Mouse (Mus musculus) left cerebral cortex, postnatal 14 days (tissue): ENCODE data around the gene C1qtnf7. TPM values are rescaled to one million over a fixed set of nuclear protein-coding genes. Genes with fewer than 3 reads are reported as not detected.

Experiments
- DNase-seq, 2 experiments: peaks; one replicate each; pipeline ENCODE4 v3.0.0; 2021 to 2022; ENCODE audit warnings: low spot score in 2 of 2, mixed read lengths in 1 of 2
- intact Hi-C: fragments of 180-260 bp; cut with DNase I; formaldehyde crosslinking; loops from one replicate; pipeline ENCODE4 v1.15.1; 2025
- total RNA-seq, 2 experiments: library from RNA; stranded (reverse); gene quantifications; 2 replicates each; pipeline ENCODE4 v1.2.3; 2021

C1qtnf7 gene
- total RNA-seq, 2 experiments from 2014 or later, result 1.7 to 2.4 TPM

DNA sequence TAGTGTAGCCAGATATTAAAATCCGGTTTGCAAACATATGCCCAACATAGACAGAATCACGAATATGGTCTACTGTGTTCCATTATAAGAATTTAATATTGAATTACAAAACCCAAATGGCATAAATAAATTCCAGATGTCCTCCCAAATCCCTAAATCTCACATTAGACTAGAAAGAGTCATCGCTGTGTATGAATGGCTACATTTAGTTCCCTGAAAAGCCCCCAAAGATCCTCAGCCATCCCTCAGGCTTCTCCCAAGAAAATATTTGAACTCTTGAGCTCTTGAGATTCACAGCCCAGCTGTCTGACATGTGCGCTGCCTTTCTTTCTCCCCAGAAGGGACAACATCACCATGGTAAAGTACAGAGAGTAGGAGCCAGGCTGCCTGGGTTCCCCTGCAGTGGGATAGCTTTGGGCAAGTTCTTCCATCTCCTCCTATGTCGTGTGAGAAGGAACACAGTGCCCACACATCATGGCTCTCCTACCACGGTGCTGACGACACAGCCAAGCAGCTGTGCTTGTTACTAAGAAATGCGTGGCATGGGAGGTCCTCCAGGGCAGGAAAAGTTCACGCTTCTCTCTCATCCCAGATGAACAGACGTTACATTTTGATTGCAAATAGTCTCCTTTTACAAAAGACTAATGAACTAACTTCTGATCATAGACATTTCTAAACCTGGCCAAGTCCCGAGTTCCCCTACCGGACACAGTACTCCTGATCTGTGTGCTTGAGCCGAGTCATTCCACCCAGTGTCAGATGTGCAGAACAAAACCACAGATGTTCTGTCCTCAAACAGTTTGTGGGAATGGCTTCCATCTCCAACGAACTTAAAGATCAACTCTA lies 23.2 kb downstream of the C1qtnf7 start:
- no peak for DNase-seq
- intact Hi-C loops, result no loop called here

DNA sequence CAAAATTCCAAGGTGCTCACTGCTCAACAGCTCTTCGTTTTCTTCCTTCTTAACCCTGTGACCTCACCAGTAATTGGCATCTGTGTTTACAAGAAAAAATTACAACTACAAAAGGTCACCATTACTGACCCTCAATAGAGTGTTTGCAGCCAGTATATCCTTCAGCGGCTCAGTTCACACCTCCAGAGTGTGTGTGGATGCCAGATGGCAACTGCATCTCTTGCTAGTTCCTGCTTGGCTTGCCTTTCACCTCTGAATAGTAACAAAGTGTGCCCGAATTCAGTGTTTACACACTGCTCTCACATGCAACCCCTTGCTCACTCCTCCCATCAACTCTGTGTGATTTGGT lies 23.8 kb downstream of the C1qtnf7 start:
- intact Hi-C loops, result no loop called here
- DNase-seq, result no peak

DNA sequence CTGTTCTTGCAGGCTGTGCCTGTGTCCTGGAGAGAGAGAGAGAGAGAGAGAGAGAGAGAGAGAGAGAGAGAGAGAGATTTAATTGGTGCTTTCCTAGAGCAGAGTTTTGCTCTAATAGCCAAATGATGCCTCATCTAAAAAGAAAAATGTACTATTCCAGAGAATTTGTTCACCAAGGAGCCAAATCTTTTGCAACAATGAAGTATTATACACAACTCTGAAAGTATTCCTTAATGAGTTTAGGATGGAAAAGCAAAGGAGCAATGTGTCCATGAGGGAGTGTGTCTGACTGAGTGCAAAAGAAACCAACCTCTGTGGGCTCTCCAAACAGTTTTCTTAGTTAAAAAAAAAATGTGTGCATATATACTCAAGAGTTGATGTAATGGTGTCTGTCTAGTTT lies 24.5 kb downstream of the C1qtnf7 start:
- intact Hi-C loops, result no loop called here
- no peak for DNase-seq

DNA sequence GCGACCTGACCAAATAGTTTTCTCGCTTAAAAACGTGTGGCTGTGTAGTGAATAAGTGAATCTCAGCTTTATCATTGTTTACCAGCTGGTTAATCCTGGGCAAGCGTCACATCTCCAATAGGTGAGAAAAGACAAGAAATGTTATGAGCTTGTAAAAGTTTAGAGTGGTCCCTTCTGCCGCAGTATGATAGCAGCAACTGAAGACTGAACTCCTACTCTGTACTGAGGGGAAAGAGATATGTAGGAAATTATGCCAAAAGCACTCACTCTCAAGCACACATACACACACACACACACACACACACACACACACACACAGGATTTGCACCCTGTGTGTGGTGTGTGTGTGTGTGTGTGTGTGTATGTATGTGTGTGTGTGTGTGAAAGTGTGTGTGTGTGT lies 26.2 kb downstream of the C1qtnf7 start:
- no peak for DNase-seq
- intact Hi-C loops, result no loop called here

DNA sequence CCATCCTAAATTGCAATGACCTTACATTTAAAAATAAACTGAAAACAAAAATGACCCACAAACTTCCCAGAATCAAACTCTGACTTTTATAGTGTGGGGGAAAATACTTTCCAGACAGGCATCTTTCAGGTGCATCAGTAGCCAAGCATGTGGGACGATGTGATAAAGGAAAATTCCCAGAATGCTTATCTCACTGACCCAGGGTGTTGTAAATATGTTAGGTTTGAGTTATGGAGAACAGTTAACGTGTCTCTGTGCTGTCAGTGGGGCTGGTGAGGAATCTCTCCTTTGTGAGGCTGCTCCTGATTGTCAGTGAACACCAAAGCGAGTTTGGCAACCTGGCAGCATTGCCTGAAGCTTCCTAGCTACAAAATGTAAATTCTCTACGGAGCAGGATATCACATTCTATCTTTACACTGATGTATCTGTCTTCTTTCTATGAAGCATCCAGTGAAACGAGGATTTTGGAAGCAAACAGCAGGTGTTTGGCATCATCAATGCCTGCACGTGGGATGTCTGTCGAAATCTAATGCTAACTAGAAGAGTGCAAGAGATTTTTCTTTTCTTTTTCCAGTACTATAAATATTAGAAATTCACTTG lies 27.0 kb downstream of the C1qtnf7 start:
- DNase-seq, result peak; percentile 72 to 85
- intact Hi-C loops, result no loop called here

GRCm38 (mm10) chr5:43549951-43550350 lies 34.6 kb downstream of the C1qtnf7 start:
- DNase-seq, result no peak

DNA sequence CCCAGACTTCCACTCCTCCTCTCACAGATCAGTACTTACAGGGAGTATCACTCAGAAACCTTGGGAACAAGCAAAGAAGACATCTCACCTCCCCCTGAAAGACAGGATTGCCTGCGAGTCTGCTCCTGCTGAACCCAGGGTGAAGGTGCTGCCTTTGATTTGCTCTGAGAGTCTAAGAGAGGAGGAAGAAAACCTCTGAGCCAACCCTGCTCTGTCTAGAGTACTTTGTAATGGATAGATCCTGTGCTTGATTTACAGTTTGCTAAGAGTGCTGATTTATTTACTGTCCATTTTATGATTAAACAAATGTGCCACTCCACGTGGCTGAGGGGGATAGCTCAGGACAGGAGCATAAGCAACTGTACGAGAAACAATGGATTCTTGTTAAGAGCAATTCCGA lies 35.1 kb downstream of the C1qtnf7 start:
- DNase-seq, result no peak
- intact Hi-C loops, result no loop called here

More at GRCm38 (mm10) chr5:43549951-43550350, 34.6 kb downstream of the C1qtnf7 start:
- intact Hi-C loops, result no loop called here

DNA sequence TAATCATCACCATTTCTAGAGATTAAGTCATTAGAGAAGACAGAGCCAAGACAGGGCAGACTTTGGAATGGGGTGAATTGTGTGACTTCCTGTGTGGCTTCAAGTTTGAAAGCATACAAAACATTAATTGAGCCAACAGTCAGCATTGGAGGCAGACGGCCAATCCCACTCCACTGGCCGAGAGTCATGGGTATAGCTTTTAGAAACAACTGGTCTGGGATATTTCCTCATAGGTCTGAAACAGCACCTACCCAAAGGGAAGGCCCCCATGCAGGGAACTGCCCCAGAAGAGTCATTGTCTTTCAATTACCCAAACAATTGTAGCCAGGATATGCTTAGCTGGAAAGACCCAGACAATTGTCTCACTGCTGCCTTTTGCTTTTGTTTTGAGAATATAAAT lies 39.5 kb downstream of the C1qtnf7 start:
- intact Hi-C loops, result no loop called here
- DNase-seq, result no peak

DNA sequence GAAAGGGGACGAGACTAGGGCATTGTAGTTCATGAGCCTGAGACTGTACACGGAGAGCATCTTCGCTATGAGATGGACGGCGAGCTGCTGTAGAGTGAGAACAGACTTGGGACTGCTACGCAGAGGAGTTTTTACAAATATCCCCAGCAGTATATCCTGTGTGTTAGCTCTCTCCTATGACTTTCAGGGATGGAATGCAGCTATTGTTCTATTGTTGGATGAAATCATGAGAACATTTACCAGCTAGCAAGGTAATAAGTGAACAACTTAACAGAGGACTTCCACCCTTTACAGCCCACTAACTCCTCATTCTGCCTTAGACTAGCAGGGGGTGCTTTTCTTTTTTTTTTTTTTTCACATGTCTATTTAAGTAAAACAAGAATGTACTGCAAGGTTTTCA lies 40.1 kb downstream of the C1qtnf7 start:
- no peak for DNase-seq
- intact Hi-C loops, result no loop called here

DNA sequence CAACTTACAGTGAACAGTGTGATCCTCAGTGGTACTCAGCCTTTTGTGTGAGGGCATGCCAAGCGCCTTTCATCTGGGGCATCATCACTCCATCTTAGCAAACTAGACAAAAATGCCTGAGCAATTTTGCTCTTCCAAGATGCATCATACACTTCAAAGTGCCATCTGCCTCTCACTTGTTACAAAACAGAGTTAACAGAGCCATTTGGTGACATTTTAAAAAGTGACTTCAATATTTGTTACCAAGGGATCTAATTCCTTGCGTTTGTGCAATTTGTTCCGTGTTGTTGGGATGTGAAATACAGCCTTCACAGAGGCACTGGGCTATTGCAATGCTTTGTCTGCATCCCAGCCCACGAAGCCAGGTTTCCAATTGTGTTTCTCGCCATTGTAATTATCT lies 42.1 kb downstream of the C1qtnf7 start:
- intact Hi-C loops, result no loop called here
- peak in 1 of 2 experiments; percentile 15 for DNase-seq

- peak; percentile 23 to 46 for DNase-seq
- intact Hi-C loops, result no loop called here
Observed at GRCm38 (mm10) chr5:43561639-43562252, 46.4 kb downstream of the C1qtnf7 start.

- no peak for DNase-seq
- intact Hi-C loops, result no loop called here
Observed at GRCm38 (mm10) chr5:43569720-43570359, 54.5 kb downstream of the C1qtnf7 start.

GRCm38 (mm10) chr5:43582876-43583275 lies 67.5 kb downstream of the C1qtnf7 start:
- DNase-seq, result peak; percentile 12 to 37
- intact Hi-C loops, result loop anchor here (5.0 kb wide), 1 partner anchor 49 kb away; no protein-coding TSS in a partner anchor

DNA sequence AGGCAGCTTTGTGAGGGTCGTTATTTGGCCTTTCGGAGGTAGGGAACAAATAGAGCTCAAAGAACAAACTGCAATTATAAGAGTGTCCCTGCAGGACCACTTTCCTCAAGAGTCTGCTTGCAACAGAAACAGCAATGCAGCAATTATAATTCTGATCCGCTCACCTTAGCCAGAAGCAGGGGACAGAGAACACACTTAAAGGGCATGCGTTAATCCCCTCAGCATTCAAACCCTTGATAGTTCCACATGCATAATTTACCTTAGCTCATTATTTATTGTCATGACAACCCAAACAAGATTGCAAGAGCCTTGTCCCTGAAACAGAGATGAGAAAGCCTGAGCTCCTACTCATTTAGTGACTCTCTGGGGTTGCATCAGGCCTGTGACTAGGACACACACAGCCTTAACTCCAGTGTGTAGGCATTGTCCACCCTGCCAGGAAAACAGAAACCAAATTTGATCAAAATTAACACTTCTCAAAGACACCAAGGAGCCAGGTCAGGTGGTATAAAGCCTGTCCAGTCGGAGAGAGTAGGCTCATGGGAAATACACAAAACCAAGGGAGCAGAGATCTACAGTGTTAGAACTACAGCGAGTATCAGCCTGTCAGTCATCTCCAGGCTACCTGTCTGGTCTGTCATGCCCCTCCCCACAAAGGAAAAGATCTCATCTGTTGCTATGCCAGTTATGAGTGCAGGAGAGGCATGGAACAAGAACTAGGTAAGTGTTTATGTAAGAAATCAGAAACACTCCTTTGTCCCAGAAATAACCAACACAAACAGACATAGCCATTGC lies 68.2 kb downstream of the C1qtnf7 start:
- intact Hi-C loops, result loop anchor here (5.0 kb wide), 1 partner anchor 49 kb away; no protein-coding TSS in a partner anchor
- no peak for DNase-seq

- intact Hi-C loops, result loop anchor here (5.0 kb wide), 1 partner anchor 48 kb away; no protein-coding TSS in a partner anchor
- DNase-seq, result no peak
Observed at GRCm38 (mm10) chr5:43584464-43584863, 69.1 kb downstream of the C1qtnf7 start.

DNA sequence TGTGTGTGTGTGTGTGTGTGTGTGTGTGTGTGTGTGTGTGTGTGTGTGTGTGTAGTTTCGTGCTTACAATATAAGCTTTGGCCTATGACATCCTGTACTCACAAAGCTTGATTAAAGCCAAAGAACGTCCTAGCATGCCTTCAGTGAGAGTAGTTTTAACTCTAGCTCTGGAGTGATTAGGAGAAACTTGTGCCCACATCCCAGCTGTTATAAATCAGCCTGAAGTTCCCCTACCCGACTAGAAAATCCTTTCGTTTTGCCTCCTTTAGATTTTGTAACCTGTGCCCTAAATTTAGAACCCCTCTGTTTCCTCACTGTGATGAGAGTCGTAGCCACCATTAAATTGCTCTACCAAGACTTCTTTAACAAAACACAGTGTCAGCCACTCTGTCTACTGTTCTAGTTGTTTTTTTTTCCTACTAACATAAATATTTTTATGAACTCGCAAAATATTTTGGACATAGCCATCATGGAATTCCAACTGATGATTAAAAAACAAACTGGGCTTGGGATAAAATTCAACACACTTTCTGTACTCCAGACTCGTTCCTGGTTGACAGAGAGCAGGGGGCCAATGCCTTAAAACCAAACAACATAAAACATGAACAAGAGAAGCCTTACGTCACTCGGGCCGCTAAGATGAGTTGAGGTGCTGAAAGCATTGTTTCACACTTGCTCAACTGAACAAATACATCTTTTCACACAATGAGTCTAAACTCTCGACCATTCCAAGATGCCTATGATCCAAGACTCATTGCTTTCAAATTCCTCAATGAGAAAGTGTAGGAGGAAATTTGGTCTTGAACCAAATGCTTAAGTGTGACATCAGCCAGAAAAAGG lies 70.3 kb downstream of the C1qtnf7 start:
- intact Hi-C loops, result no loop called here
- no peak for DNase-seq

DNA sequence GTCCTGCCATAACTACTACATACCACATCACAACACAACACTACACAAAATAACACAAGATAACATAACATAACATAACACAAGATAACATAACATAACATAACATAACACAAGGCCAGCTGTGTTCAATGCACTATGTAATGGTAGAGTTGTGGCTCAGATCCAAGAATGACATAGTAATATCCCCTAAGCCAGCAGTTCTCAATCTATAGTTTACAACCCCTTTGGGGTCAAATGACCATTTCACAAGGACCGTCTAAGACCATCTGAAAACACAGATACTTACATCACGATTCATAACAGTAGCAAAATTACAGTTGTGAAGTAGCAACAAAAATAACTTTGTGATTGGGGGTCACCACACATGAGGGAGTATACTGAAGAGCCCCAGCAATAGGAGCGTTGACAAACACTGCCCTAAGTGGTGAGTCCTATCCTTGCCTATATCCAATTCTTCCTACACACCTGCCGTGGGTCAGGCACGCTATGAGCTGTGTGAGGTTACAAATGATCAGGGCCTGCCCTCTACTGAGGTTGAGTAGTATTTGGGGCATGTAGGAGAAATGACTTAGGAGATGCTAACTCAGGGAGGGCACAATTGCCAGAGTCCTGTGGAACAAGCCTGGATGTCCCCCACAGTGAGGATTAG lies 73.6 kb downstream of the C1qtnf7 start:
- intact Hi-C loops, result no loop called here
- no peak for DNase-seq

DNA sequence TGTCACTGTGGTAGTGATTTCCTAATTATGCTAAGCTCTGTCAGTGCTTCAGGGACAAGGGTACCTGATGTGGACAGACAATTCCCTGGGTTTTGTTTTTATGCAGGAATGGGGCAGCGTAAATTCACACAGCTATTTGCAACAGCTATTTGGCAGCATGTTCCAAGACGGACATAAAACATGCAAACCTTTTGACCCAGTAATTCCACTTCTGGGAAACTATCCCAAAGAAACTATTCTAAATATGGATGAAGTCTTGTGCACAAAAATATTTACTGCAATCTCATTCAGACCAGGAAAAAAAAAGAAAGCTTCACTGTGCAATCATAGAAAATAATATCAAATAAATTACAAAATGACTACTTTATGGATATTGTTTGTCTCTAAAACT lies 74.1 kb downstream of the C1qtnf7 start:
- DNase-seq, result no peak
- intact Hi-C loops, result no loop called here
